ENCODE assay signal across 10 mouse cellular contexts in the genomic region with DNA sequence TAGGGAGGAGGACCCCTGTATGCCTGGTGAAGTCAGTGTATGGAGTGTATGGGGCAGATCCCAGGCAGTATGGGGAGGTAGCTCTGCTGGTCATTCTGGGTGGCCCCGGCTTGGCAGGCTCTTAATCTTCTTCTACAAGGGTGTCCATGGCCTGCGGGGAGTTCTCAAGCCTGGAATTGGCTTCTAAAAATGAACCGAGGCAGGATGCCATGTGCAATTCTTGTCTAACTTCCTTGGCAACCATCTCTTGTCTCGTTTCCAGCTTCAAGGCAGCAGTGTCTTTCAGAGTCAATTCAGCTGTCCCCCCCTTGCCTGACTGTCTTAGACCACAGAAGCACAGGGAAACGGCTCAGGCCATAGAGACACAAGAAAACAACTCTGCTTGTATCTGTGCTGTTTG. TPM values are rescaled to one million over a fixed set of nuclear protein-coding genes. Genes with fewer than 3 reads are reported as not detected.
DNase-seq lines count a peak whose midpoint lies in the region; ATAC-seq and TF ChIP-seq lines count a peak whose summit lies in the region.
"Had no signal": no experiment of that assay in that cellular context is flagged by ENCODE, and none has a peak within 500 bp of the region (broad histone marks: within the 10 kb centered on the region; RNA-seq: fewer than 3 reads in every experiment).

No protein-coding gene starts in this region.

- no peak for DNase-seq in hindbrain, embryonic 10.5 days (ENCODE audit: low spot score)
- DNase-seq in cerebellum, adult 9-10 months: peak; percentile 48
- DNase-seq in lung, postnatal 0 days (ENCODE audit: low spot score): peak; percentile 73
- no peak for DNase-seq in liver, postnatal 0 days

- H3K4me3 ChIP-seq in hindbrain, embryonic 13.5 days: no peak overlapping the region
- H3K4me3 ChIP-seq in hindbrain, embryonic 10.5 days: no peak overlapping the region
- H3K4me3 ChIP-seq in heart, embryonic 11.5 days (ENCODE audit: low read depth, low read length): no peak overlapping the region
- no peak overlapping the region for H3K4me3 ChIP-seq in lung, postnatal 0 days (ENCODE audit: low read depth, low read length)
- H3K4me3 ChIP-seq in liver, postnatal 0 days (ENCODE audit: low read depth, low read length): no peak overlapping the region

- H3K4me2 ChIP-seq in hindbrain, embryonic 13.5 days: no peak overlapping the region
- H3K4me2 ChIP-seq in heart, embryonic 11.5 days: peak overlapping the region; percentile 38; the same call in 1 of the 2 replicates
- no peak overlapping the region for H3K4me2 ChIP-seq in lung, postnatal 0 days (replicated peaks; ENCODE audit: low read depth, low read length)
- no peak overlapping the region for H3K4me2 ChIP-seq in liver, postnatal 0 days (ENCODE audit: low read depth, low read length)

- H3K4me1 ChIP-seq in hindbrain, embryonic 13.5 days (replicated peaks): peaks cover 16% of the 10 kb centered on the region; the same call in 1 of the 2 replicates
- no peaks in the 10 kb centered on the region for H3K4me1 ChIP-seq in hindbrain, embryonic 10.5 days (replicated peaks)
- H3K4me1 ChIP-seq in heart, embryonic 11.5 days (ENCODE audit: control insufficient read depth, insufficient read depth, low read length): peaks cover 51% of the 10 kb centered on the region
- peaks cover 4% of the 10 kb centered on the region; the same call in 1 of the 2 replicates for H3K4me1 ChIP-seq in lung, postnatal 0 days (ENCODE audit: insufficient read depth, low read depth, low read length)
- no peaks in the 10 kb centered on the region for H3K4me1 ChIP-seq in liver, postnatal 0 days (ENCODE audit: insufficient read depth)

- H3K9me3 ChIP-seq in hindbrain, embryonic 13.5 days: no peaks in the 10 kb centered on the region
- no peaks in the 10 kb centered on the region for H3K9me3 ChIP-seq in hindbrain, embryonic 10.5 days
- H3K9me3 ChIP-seq in heart, embryonic 11.5 days (replicated peaks; ENCODE audit: control insufficient read depth, low read length): no peaks in the 10 kb centered on the region
- H3K9me3 ChIP-seq in lung, postnatal 0 days (ENCODE audit: low read length): no peaks in the 10 kb centered on the region
- H3K9me3 ChIP-seq in liver, postnatal 0 days (ENCODE audit: low read length): no peaks in the 10 kb centered on the region

- 48% methylated on average over 5 of the region's 5 CpGs for WGBS in hindbrain, embryonic 13.5 days
- 63% methylated on average over 5 of the region's 5 CpGs for WGBS in hindbrain, embryonic 10.5 days
- WGBS in heart, embryonic 11.5 days (ENCODE audit: insufficient replicate concordance): 51% methylated on average over 5 of the region's 5 CpGs
- 51% methylated on average over 5 of the region's 5 CpGs for WGBS in lung, postnatal 0 days
- 67% methylated on average over 5 of the region's 5 CpGs for WGBS in liver, postnatal 0 days (ENCODE audit: insufficient replicate concordance)

- no peak for TF ChIP-seq EP300 in lung, postnatal 0 days (IDR thresholded peaks at IDR 0.05)
- TF ChIP-seq EP300 in liver, postnatal 0 days (IDR thresholded peaks at IDR 0.05; ENCODE audit: low read depth): no peak

- no peak for TF ChIP-seq CTCF in lung, postnatal 0 days (IDR thresholded peaks at IDR 0.05)
- TF ChIP-seq CTCF in liver, postnatal 0 days (IDR thresholded peaks at IDR 0.05; ENCODE audit: low read depth): no peak

- peak; percentile 70 for ATAC-seq in hindbrain, embryonic 13.5 days (ENCODE audit: low FRiP score)
- no peak for ATAC-seq in heart, embryonic 11.5 days (replicated peaks; ENCODE audit: insufficient number of reproducible peaks, low FRiP score, low TSS enrichment)
- peak; percentile 39 for ATAC-seq in lung, postnatal 0 days
- ATAC-seq in megakaryocyte-erythroid progenitor cell, adult 5-6 weeks (replicated peaks; ENCODE audit: low FRiP score, low TSS enrichment, poor library complexity, severe bottlenecking): no peak
- no peak for ATAC-seq in liver, postnatal 0 days
- no peak for ATAC-seq in activated CD4-positive, CD25-positive, alpha-beta regulatory T cell, adult 4 months

- H3K9ac ChIP-seq in hindbrain, embryonic 13.5 days: no peak overlapping the region
- no peak overlapping the region for H3K9ac ChIP-seq in heart, embryonic 11.5 days (ENCODE audit: low read depth, low read length)
- H3K9ac ChIP-seq in lung, postnatal 0 days (replicated peaks; ENCODE audit: low read depth): no peak overlapping the region
- no peak overlapping the region for H3K9ac ChIP-seq in liver, postnatal 0 days (replicated peaks)

- peak overlapping the region; percentile 6; the same call in 1 of the 2 replicates for H3K27ac ChIP-seq in hindbrain, embryonic 13.5 days
- no peak overlapping the region for H3K27ac ChIP-seq in hindbrain, embryonic 10.5 days
- peak overlapping the region; percentile 78 for H3K27ac ChIP-seq in heart, embryonic 11.5 days (ENCODE audit: low read depth, low read length)
- H3K27ac ChIP-seq in lung, postnatal 0 days (ENCODE audit: low read length): no peak overlapping the region
- H3K27ac ChIP-seq in liver, postnatal 0 days (ENCODE audit: low read depth): no peak overlapping the region
- H3K27ac ChIP-seq: macrophage had no signal

- no peaks in the 10 kb centered on the region for H3K36me3 ChIP-seq in hindbrain, embryonic 13.5 days
- H3K36me3 ChIP-seq in hindbrain, embryonic 10.5 days: no peaks in the 10 kb centered on the region
- no peaks in the 10 kb centered on the region for H3K36me3 ChIP-seq in heart, embryonic 11.5 days (ENCODE audit: control insufficient read depth, insufficient read depth, low read length)
- no peaks in the 10 kb centered on the region for H3K36me3 ChIP-seq in lung, postnatal 0 days (ENCODE audit: insufficient read depth, low read length)
- no peaks in the 10 kb centered on the region for H3K36me3 ChIP-seq in liver, postnatal 0 days (replicated peaks; ENCODE audit: insufficient read depth, low read length)

- no peaks in the 10 kb centered on the region for H3K27me3 ChIP-seq in hindbrain, embryonic 13.5 days
- H3K27me3 ChIP-seq in hindbrain, embryonic 10.5 days (ENCODE audit: insufficient read depth, poor library complexity, severe bottlenecking): no peaks in the 10 kb centered on the region
- H3K27me3 ChIP-seq in heart, embryonic 11.5 days (ENCODE audit: control insufficient read depth, insufficient read depth, low read length): no peaks in the 10 kb centered on the region
- no peaks in the 10 kb centered on the region for H3K27me3 ChIP-seq in lung, postnatal 0 days (replicated peaks; ENCODE audit: insufficient read depth, low read length)
- H3K27me3 ChIP-seq in liver, postnatal 0 days (ENCODE audit: insufficient read depth, low read length): no peaks in the 10 kb centered on the region
- H3K27me3 ChIP-seq: CH12.LX had no signal

RNA-seq across cellular contexts. Expression of a gene that starts 28.3 kb away (rescaled TPM):
- 42.6 and 43.3 TPM in 2 replicates for polyA plus RNA-seq in hindbrain, embryonic 13.5 days (2015; fragmentation: Nextera tagmentation; extraction: Ambion mirVana)
- 3.5 and 6.0 TPM in 2 replicates for polyA plus RNA-seq in hindbrain, embryonic 10.5 days (2016; fragmentation: Nextera tagmentation; extraction: Ambion mirVana)
- polyA plus RNA-seq in heart, embryonic 11.5 days (2014; fragmentation: Nextera tagmentation; extraction: Ambion mirVana): 170 and 202 TPM in 2 replicates
- polyA plus RNA-seq in lung, postnatal 0 days (2015; fragmentation: Nextera tagmentation; extraction: Ambion mirVana): 139 and 148 TPM in 2 replicates
- not detected in 2 replicates for total RNA-seq in megakaryocyte-erythroid progenitor cell, adult 5-6 weeks (2014; fragmentation: Nextera tagmentation)
- total RNA-seq in megakaryocyte-erythroid progenitor cell, adult 5-6 weeks (2017): not detected in 2 replicates
- polyA plus RNA-seq in liver, postnatal 0 days (2015; fragmentation: Nextera tagmentation; extraction: Ambion mirVana): 0.08 and 0.36 TPM in 2 replicates
- polyA plus RNA-seq in activated CD4-positive, CD25-positive, alpha-beta regulatory T cell, adult 4 months (2017; shearing (Covaris generic)): not detected
- total RNA-seq: CH12.LX had no signal
- polyA plus RNA-seq: macrophage had no signal

Comparison
In these comparisons a context has a peak if more than half of its experiments do, and no peak if none do; other contexts are left out.
1. H3K27ac ChIP-seq: peak in hindbrain, embryonic 13.5 days (single experiment) and heart, embryonic 11.5 days (single experiment); none in hindbrain, embryonic 10.5 days (single experiment), lung, postnatal 0 days (single experiment) and liver, postnatal 0 days (single experiment).
2. ATAC-seq: peak in hindbrain, embryonic 13.5 days (single experiment) and lung, postnatal 0 days (single experiment); none in heart, embryonic 11.5 days (single experiment), megakaryocyte-erythroid progenitor cell, adult 5-6 weeks (single experiment), liver, postnatal 0 days (single experiment) and activated CD4-positive, CD25-positive, alpha-beta regulatory T cell, adult 4 months (single experiment).
3. DNase-seq: peak in cerebellum, adult 9-10 months (single experiment) and lung, postnatal 0 days (single experiment); none in hindbrain, embryonic 10.5 days (single experiment) and liver, postnatal 0 days (single experiment).